Mouse (Mus musculus) gastrocnemius, postnatal 36 days (tissue): Measurements from ENCODE around the gene Krt20. TPM values are rescaled to one million over a fixed set of nuclear protein-coding genes. Genes with fewer than 3 reads are reported as not detected.

Experiments used
- DNase-seq, 2 experiments: peaks; one replicate each; pipeline ENCODE4 v3.0.0; 2022
- intact Hi-C: fragments of 180-260 bp; cut with DNase I; formaldehyde crosslinking; loops from one replicate; pipeline ENCODE4 v1.15.1; 2025
- long read RNA-seq, 2 experiments: library from polyadenylated mRNA; stranded (forward); transcript quantifications; one replicate each; pipeline ENCODE4 v2.0.0; 2021
- total RNA-seq, 2 experiments: library from RNA; stranded (reverse); gene quantifications; 2 replicates each; pipeline ENCODE4 v1.2.3; 2021

Krt20 gene
- total RNA-seq, result under 1 TPM in 1 of 2 experiments, not detected in 1; 0.17 TPM
- long read RNA-seq, experiment 1, result 0 reads
- long read RNA-seq, experiment 2, result 0 reads

- DNase-seq, result no peak
- intact Hi-C loops, result no loop called here
Observed at GRCm38 (mm10) chr11:99437972-99438371, at the start of gene Krt20. TSS of gene Krt20 (minus strand) at chr11:99438150.

- no peak for DNase-seq
- intact Hi-C loops, result no loop called here
Observed at GRCm38 (mm10) chr11:99474981-99475380, 37.0 kb upstream of the Krt20 start.

GRCm38 (mm10) chr11:99473433-99473832, 35.5 kb upstream of the Krt20 start:
- intact Hi-C loops, result no loop called here
- no peak for DNase-seq

GRCm38 (mm10) chr11:99472405-99472804, 34.5 kb upstream of the Krt20 start:
- no peak for DNase-seq

GRCm38 (mm10) chr11:99471946-99472345, 34.0 kb upstream of the Krt20 start:
- DNase-seq, result no peak
- intact Hi-C loops, result no loop called here

More at GRCm38 (mm10) chr11:99472405-99472804, 34.5 kb upstream of the Krt20 start:
- intact Hi-C loops, result no loop called here

GRCm38 (mm10) chr11:99469228-99469627, 31.3 kb upstream of the Krt20 start:
- DNase-seq, result no peak
- intact Hi-C loops, result loop anchor here (5.0 to 10.0 kb wide), 2 partner anchors 103 to 816 kb away; no protein-coding TSS in a partner anchor

GRCm38 (mm10) chr11:99468566-99468965, 30.6 kb upstream of the Krt20 start:
- DNase-seq, result no peak
- intact Hi-C loops, result loop anchor here (5.0 to 10.0 kb wide), 2 partner anchors 104 to 816 kb away; no protein-coding TSS in a partner anchor

- intact Hi-C loops, result loop anchor here (5.0 to 10.0 kb wide), 2 partner anchors 106 to 818 kb away; no protein-coding TSS in a partner anchor
- no peak for DNase-seq
Observed at GRCm38 (mm10) chr11:99466316-99466715, 28.4 kb upstream of the Krt20 start.

- intact Hi-C loops, result loop anchor here (2.0 to 10.0 kb wide), 4 partner anchors 107 to 820 kb away; no protein-coding TSS in a partner anchor
- DNase-seq, result peak; percentile 33 to 56
Observed at GRCm38 (mm10) chr11:99464836-99465235, 26.9 kb upstream of the Krt20 start.

- DNase-seq, result peak; percentile 19 to 35
- intact Hi-C loops, result loop anchor here (5.0 to 10.0 kb wide), 2 partner anchors 704 to 822 kb away; no protein-coding TSS in a partner anchor
Observed at GRCm38 (mm10) chr11:99463155-99463554, 25.2 kb upstream of the Krt20 start.

- no peak for DNase-seq
- intact Hi-C loops, result loop anchor here (2.0 to 10.0 kb wide), 3 partner anchors 81 to 823 kb away; no protein-coding TSS in a partner anchor
Observed at GRCm38 (mm10) chr11:99461736-99462135, 23.8 kb upstream of the Krt20 start.

GRCm38 (mm10) chr11:99458887-99459286, 20.9 kb upstream of the Krt20 start:
- no peak for DNase-seq
- intact Hi-C loops, result no loop called here

GRCm38 (mm10) chr11:99454759-99455158, 16.8 kb upstream of the Krt20 start:
- DNase-seq, result no peak
- intact Hi-C loops, result no loop called here

GRCm38 (mm10) chr11:99454044-99454443, 16.1 kb upstream of the Krt20 start:
- intact Hi-C loops, result no loop called here
- no peak for DNase-seq

GRCm38 (mm10) chr11:99448769-99449168, 10.8 kb upstream of the Krt20 start:
- no peak for DNase-seq
- intact Hi-C loops, result no loop called here

- no peak for DNase-seq
- intact Hi-C loops, result no loop called here
Observed at GRCm38 (mm10) chr11:99441220-99441619, 3.3 kb upstream of the Krt20 start.

GRCm38 (mm10) chr11:99439465-99439864, 1.5 kb upstream of the Krt20 start:
- no peak for DNase-seq
- intact Hi-C loops, result no loop called here

GRCm38 (mm10) chr11:99436625-99437024, 1.3 kb downstream of the Krt20 start:
- intact Hi-C loops, result no loop called here
- no peak for DNase-seq

GRCm38 (mm10) chr11:99430670-99431069, 7.3 kb downstream of the Krt20 start:
- intact Hi-C loops, result no loop called here
- no peak for DNase-seq

- no peak for DNase-seq
- intact Hi-C loops, result no loop called here
Observed at GRCm38 (mm10) chr11:99422159-99422558, 15.8 kb downstream of the Krt20 start, which contains the start of gene Krt12. TSS of gene Krt12 (minus strand) at chr11:99422259.

GRCm38 (mm10) chr11:99420586-99420985, 17.4 kb downstream of the Krt20 start:
- intact Hi-C loops, result no loop called here
- DNase-seq, result no peak

GRCm38 (mm10) chr11:99417819-99418218, 20.1 kb downstream of the Krt20 start:
- intact Hi-C loops, result no loop called here
- no peak for DNase-seq
